Mouse (Mus musculus) c-Kit-negative CD71-positive TER-119-positive erythroid progenitor cells, embryonic 14.5 days (primary cell): ENCODE data around the gene Clec9a.

Source experiments
- DNase-seq: peaks from one replicate; pipeline ENCODE4 v3.0.0-alpha.2; 2013; ENCODE audit warnings: low read depth, low spot score

Clec9a gene

GRCm38 (mm10) chr6:129408562-129408961 lies at the start of gene Clec9a:
Gene Clec9a (plus strand): TSS chr6:129408862.
- DNase-seq, result no peak

GRCm38 (mm10) chr6:129359515-129359914 lies 49.1 kb upstream of the Clec9a start:
- DNase-seq, result no peak

GRCm38 (mm10) chr6:129363942-129364341 lies 44.7 kb upstream of the Clec9a start:
- no peak for DNase-seq

- peak; percentile 13 for DNase-seq
These were observed 42.7 kb upstream of the Clec9a start for GRCm38 (mm10) chr6:129365959-129366359.

GRCm38 (mm10) chr6:129369374-129370132 lies 39.1 kb upstream of the Clec9a start:
- DNase-seq, result no peak

DNA sequence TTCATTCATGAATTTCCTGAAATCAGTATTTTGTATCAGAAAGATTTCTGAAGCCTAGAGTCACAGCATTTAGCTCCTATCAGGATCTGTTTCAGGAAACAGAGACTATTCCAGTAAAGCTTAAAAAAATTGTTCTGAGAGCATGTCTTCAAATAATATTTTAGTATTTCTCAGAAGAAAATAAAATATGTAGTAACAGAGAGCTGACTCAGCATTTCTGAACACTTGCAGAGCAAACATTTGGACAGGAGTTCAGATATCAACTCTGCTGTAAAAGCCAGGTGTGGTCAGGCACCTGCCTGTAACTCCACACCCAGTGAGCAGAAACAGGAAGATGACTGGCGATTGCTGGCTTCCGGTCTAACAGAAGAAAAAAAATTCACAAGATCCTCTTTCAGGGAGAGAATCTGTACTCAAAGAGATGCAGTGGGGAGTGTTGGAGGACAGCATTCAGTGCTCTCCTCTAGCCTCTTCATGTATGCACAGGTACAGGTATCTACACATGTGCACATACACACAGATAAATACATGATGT lies 33.7 kb upstream of the Clec9a start:
- no peak for DNase-seq

GRCm38 (mm10) chr6:129380454-129380853 lies 28.2 kb upstream of the Clec9a start:
- no peak for DNase-seq

DNA sequence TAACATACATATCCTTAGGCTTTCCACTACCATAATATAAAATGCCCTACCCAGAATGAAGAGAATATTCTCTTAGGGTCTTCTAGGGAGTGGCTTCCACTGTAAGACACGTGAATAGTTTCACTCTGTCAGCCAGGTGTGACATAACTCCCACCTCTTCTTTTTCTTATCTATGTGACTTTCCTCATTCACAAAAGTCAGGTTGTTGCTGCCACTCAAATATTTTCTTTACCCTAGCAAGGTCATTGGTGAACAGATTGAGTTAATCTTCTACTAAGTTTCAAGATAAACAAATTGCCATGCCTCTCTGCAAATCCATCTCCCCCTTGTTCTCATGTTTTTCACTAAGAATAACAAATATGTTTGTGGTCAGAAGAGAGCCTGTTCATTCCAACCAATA lies 26.9 kb upstream of the Clec9a start:
- no peak for DNase-seq

GRCm38 (mm10) chr6:129383466-129383865 lies 25.2 kb upstream of the Clec9a start:
- DNase-seq, result no peak

DNA sequence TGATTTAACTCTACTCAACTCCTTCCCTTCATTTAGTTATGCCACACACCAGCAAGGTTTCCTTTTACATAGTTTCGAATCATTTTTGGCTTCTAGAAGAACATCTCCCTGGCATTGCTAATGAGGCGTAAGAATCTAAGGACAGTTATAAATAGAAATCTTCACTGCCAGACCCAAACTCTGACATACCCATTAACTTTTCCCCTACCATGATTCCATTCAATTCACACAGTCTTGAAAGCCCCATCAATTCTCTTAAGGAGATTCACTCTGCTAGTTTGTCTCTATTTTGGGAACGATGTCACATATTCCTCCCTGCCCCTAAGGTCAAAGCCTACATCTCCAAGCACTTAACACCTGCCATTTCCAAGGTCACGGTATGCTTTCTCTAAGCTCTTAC lies 23.7 kb upstream of the Clec9a start:
- no peak for DNase-seq

DNA sequence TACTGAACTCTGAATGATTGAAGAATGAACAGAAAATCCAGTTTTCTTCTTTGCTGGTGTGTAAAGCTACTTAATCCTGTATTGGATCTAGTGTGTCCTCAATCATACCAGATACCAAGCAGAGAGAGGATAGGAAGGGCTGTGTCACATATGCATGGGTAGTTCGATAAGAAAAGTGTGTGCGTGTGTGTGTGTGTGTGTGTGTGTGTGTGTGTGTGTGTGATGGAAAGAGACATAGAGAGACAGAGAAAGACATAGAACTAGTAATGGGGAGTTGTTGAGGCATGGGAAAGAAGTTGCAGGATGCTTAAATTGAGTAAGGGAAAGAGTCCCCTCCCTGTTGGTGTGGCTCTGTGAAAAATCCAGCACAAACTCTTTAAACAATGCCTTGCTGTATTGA lies 22.9 kb upstream of the Clec9a start, which contains the start of gene Clec12b:
Clec12b (minus strand) TSS at position 101 of the 400 bp plus-strand sequence.
- no peak for DNase-seq

DNA sequence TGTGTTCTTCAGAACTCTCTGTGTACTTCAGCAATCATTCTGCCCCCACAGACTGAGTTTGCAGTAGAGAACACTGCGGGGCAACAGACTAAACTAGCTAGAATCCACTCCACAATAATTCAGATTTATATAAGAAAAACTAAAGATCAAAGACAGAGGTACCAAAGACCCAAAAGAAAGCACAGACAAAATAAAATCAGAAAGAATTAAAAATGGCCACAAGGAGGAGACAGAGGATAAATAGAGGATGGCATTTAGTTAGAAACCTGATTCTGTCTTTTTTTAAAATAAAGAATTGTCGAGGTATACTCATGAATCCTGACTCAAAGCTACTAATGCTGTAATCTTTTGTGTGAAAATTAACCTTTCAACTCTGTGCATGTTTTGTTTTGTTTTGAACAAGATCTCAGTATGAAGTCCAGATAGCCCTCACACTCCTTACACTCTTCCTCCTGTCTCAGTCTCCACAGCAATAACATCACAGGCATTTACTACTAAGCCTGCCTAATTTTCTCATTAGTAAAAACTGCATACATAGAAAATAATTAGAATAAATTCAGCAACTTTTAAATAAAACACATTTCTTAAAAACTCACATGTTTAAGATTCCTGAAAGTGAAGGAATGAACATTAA lies 15.5 kb upstream of the Clec9a start:
- DNase-seq, result no peak

DNA sequence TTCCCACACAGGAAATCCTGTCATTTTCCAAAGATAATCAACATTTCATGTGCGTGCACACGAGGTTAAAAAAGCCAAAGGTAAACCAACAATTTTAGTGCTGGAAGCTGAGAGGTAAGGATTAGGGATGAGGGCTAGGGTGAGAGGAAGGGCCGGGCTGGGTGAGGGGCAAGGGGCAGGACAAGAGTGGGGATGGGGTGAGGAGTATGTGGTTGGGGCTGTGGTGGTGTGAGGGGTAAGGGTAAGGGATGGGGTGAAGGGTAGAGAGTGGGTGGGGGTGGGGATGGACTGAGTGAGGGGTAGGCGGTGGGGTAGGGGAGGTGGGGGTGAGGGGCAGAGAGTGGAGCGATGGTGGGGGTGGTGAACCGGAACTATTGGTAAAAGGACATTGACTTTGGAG lies 14.9 kb upstream of the Clec9a start:
- no peak for DNase-seq

DNA sequence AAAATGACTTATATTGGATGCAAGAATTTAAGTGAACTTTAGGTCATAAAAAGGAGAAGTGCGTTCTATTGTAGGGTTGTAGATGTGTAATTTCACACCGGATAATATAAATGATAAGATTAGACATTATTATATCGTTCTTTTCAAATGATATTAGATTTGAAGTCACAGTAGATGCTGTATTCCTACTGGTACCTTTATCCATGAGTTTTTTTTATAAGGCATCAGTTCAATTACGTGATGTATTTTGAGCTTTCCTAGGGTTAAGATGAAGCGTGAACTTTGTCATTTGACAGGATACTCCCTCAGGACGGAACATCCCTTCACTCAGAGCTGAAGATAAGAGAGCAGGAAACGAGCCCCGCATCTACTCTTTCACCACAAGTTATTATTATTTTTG lies 11.7 kb upstream of the Clec9a start, which contains the start of gene Clec1b:
Clec1b (plus strand) TSS at position 301 of the 400 bp plus-strand sequence.
- DNase-seq, result no peak

- DNase-seq, result no peak
These were observed 8.7 kb upstream of the Clec9a start for GRCm38 (mm10) chr6:129399945-129400344.

DNA sequence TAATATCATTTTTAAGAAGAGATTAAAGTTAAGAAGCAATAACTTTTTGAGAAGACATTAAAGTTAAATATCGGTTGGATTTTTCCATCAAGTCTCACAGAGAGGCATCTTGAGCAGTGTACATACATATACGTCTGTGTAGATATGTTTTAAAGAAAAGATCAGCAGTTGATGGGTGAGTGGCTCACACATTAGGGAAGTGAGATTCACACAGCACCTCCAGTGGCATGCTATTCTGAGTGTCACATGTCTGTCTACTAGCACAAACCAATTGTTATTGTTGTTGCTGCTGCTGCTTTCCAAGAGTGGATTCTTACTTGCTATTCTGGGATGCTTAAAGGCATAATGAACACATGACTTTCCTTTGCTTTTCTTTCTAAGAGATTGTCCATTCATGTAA lies 6.3 kb upstream of the Clec9a start:
- DNase-seq, result no peak

DNA sequence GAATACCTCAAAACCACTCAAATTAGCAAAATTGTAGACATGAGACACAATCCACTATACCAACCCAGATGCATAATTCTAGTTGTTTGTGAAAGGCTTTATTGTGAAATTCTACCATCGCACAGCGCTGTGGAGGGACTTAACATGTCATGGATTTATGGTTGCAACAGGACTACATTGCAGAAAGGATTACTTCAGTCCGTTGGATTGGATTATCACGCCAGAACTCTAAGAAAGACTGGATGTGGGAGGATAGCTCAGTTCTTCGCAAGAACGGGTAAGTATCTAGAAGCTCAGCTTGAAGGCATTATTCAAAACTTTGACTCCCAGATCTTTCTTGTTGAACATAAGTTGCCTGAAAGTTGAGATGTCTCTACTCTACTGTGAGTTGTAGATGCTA lies 5.3 kb upstream of the Clec9a start:
- no peak for DNase-seq

GRCm38 (mm10) chr6:129405999-129406398 lies 2.7 kb upstream of the Clec9a start:
- no peak for DNase-seq

DNA sequence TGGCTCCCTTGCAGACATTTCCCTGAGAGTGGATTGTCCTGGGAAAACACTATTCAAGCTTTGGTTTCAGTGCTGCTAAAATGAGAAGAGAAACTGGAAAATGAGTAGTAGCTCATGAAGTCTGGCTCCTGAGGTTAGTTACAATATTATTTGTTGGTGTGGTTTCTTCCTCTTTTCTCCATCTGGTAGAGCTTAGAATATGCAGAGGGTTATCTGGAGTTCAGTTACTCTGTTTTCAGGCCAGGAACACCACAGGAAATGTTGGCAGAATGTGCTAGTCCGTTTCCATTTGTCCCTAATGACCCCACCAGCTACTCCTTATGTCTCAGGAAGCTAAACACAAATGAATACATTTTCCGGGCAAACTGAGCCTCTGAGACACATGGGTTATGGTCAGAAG lies 1.3 kb upstream of the Clec9a start:
- no peak for DNase-seq

- DNase-seq, result no peak
These were observed 5.5 kb downstream of the Clec9a start for GRCm38 (mm10) chr6:129414177-129414576.

DNA sequence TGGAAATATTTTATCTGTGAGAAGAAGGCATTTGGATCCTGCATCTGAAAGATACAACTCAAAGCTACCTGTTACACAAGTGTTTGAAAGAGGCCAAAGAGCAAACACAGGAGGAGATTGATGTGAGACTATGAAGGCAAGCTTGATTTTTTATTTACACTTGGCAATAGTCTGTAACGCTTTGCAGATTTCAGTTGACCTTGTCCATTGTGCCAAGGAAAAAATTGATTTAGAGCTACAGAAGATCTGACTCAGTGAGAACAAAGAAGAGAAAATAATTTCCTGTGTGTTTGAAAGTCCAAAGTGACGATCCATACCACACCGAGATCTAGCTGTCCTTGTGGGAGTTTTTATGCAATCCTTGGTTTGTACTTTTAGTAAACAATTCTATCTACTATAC lies 13.6 kb downstream of the Clec9a start:
- DNase-seq, result no peak

- DNase-seq, result no peak
These were observed 14.5 kb downstream of the Clec9a start for GRCm38 (mm10) chr6:129423040-129423733.
